Mouse (Mus musculus): ENCODE data around the gene Higd2a.

- TF ChIP-seq CTCF (IDR thresholded peaks at IDR 0.05) = no peak
- TF ChIP-seq EP300 (IDR thresholded peaks at IDR 0.05) = no peak
Measured at GRCm38 (mm10) chr13:54616307-54616706, 26.3 kb downstream of the Higd2a start.

Data from lung, postnatal 0 days (tissue).